ENCODE assay signal across 39 mouse cellular contexts in the genomic region with DNA sequence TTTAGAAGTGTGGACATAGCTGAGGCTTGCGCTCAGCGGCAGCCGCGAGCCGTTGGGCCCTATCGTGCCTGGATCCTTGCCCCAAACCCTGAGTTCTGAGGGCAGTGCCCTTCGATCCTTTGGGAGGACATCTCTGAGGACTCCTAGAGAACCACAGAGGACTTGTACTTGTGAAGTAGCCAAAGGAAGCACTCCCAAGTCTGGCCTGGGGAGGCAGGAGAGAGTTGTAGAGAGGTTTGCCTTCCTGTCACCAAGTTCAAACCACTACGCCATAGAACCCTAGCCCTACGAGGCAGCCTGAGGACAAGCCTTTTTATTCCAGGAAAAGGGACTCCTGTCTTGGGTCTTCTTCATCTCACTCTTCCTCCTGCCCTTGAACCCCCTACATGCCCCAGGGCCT. TPM values are rescaled to one million over a fixed set of nuclear protein-coding genes. Genes with fewer than 3 reads are reported as not detected.
DNase-seq lines count a peak whose midpoint lies in the region; ATAC-seq and TF ChIP-seq lines count a peak whose summit lies in the region.
"Had no signal": no experiment of that assay in that cellular context is flagged by ENCODE, and none has a peak within 500 bp of the region (broad histone marks: within the 10 kb centered on the region; RNA-seq: fewer than 3 reads in every experiment).

No protein-coding gene starts in this region.

- H3K27me3 ChIP-seq in intestine, postnatal 0 days (replicated peaks; ENCODE audit: control insufficient read depth, insufficient read depth, low read length): no peaks in the 10 kb centered on the region
- H3K27me3 ChIP-seq in intestine, embryonic 16.5 days (replicated peaks; ENCODE audit: control insufficient read depth, insufficient read depth, low read length): no peaks in the 10 kb centered on the region
- no peaks in the 10 kb centered on the region for H3K27me3 ChIP-seq in thymus, adult 2 months (ENCODE audit: control insufficient read depth, insufficient read depth, low read length)
- H3K27me3 ChIP-seq in stomach, postnatal 0 days (ENCODE audit: control insufficient read depth, insufficient read depth, low read length): no peaks in the 10 kb centered on the region
- H3K27me3 ChIP-seq: embryonic facial prominence, embryonic 15.5 days; forebrain, embryonic 12.5 days; Patski; stomach, embryonic 15.5 days had no signal

- H3K27ac ChIP-seq in intestine, postnatal 0 days (ENCODE audit: low read depth, low read length): no peak overlapping the region
- no peak overlapping the region for H3K27ac ChIP-seq in intestine, embryonic 16.5 days (ENCODE audit: low read length)
- no peak overlapping the region for H3K27ac ChIP-seq in thymus, adult 2 months (ENCODE audit: control insufficient read depth, insufficient read depth, low read length)
- no peak overlapping the region for H3K27ac ChIP-seq in stomach, postnatal 0 days (replicated peaks)
- H3K27ac ChIP-seq: embryonic facial prominence, embryonic 10.5 days; embryonic facial prominence, embryonic 15.5 days; forebrain, embryonic 12.5 days; hindbrain, embryonic 14.5 days; left cerebral cortex, adult 2 months; liver, embryonic 13.5 days; macrophage; midbrain, embryonic 10.5 days; neural tube, embryonic 13.5 days; stomach, embryonic 15.5 days had no signal

- ATAC-seq in intestine, postnatal 0 days: no peak
- ATAC-seq in intestine, embryonic 16.5 days: no peak
- no peak for ATAC-seq in stomach, postnatal 0 days (ENCODE audit: low FRiP score, low TSS enrichment)
- ATAC-seq: forebrain, postnatal 0 days; Patski had no signal

- TF ChIP-seq CTCF in intestine, postnatal 0 days (IDR thresholded peaks at IDR 0.05; ENCODE audit: low read depth): peak; percentile 40
- TF ChIP-seq CTCF in thymus, adult 2 months (IDR thresholded peaks at IDR 0.05; ENCODE audit: borderline replicate concordance, control insufficient read depth, extremely low read depth, insufficient read depth, low read length, poor library complexity): no peak
- TF ChIP-seq CTCF in stomach, postnatal 0 days (IDR thresholded peaks at IDR 0.05; ENCODE audit: low read depth): peak; percentile 31

- H3K4me3 ChIP-seq in intestine, postnatal 0 days (ENCODE audit: low read depth, low read length): no peak overlapping the region
- H3K4me3 ChIP-seq in intestine, embryonic 16.5 days (ENCODE audit: low read length): no peak overlapping the region
- no peak overlapping the region for H3K4me3 ChIP-seq in thymus, adult 2 months (ENCODE audit: control insufficient read depth, insufficient read depth, low read length)
- no peak overlapping the region for H3K4me3 ChIP-seq in stomach, postnatal 0 days (ENCODE audit: low read depth, low read length)
- H3K4me3 ChIP-seq: embryonic facial prominence, embryonic 10.5 days; embryonic facial prominence, embryonic 15.5 days; forebrain, embryonic 12.5 days; left cerebral cortex, adult 2 months; liver, embryonic 13.5 days; midbrain, embryonic 10.5 days; myocyte; neural tube, embryonic 13.5 days; stomach, embryonic 15.5 days had no signal

- WGBS in intestine, postnatal 0 days: 91% methylated on average over 9 of the region's 9 CpGs
- 91% methylated on average over 9 of the region's 9 CpGs for WGBS in intestine, embryonic 16.5 days
- 92% methylated on average over 9 of the region's 9 CpGs for WGBS in thymus, adult 2 months
- 89% methylated on average over 9 of the region's 9 CpGs for WGBS in stomach, postnatal 0 days

- TF ChIP-seq EP300 in stomach, postnatal 0 days (optimal IDR thresholded peaks at IDR 0.05): no peak

- peak; percentile 35 for DNase-seq in thymus, postnatal 4 days
- DNase-seq in thymus, adult 2 months: no peak
- peak; percentile 38 for DNase-seq in induced T-regulatory cell, adult 2 months (ENCODE audit: low read depth)
- no peak for DNase-seq in stomach, postnatal 0 days (ENCODE audit: low spot score)
- no peak for DNase-seq in heart, postnatal 25 days (ENCODE audit: low spot score)
- DNase-seq in cerebellum, postnatal 14 days: no peak
- DNase-seq: adrenal gland, postnatal 25 days; cerebellum, adult 11-12 months; cerebellum, adult 9-11 months; forebrain, postnatal 0 days; gastrocnemius, postnatal 10 days; heart, postnatal 4 days; kidney, postnatal 14 days; liver, embryonic 13.5 days; lung, adult 2 months; lung, postnatal 10 days; thymus, postnatal 25 days had no signal

- no peak overlapping the region for H3K9ac ChIP-seq in intestine, postnatal 0 days (ENCODE audit: low read depth, low read length)
- no peak overlapping the region for H3K9ac ChIP-seq in intestine, embryonic 16.5 days (ENCODE audit: low read depth, low read length)
- H3K9ac ChIP-seq in stomach, postnatal 0 days (ENCODE audit: low read length): no peak overlapping the region
- H3K9ac ChIP-seq: embryonic facial prominence, embryonic 15.5 days; forebrain, embryonic 12.5 days; forebrain, postnatal 0 days; hindbrain, embryonic 14.5 days; liver, embryonic 13.5 days; neural tube, embryonic 13.5 days; stomach, embryonic 15.5 days had no signal

- H3K9me3 ChIP-seq in intestine, postnatal 0 days (ENCODE audit: control insufficient read depth): no peaks in the 10 kb centered on the region
- H3K9me3 ChIP-seq in intestine, embryonic 16.5 days (ENCODE audit: control insufficient read depth, low read length): no peaks in the 10 kb centered on the region
- no peaks in the 10 kb centered on the region for H3K9me3 ChIP-seq in stomach, postnatal 0 days (ENCODE audit: control insufficient read depth, low read length)
- H3K9me3 ChIP-seq: embryonic facial prominence, embryonic 10.5 days; embryonic facial prominence, embryonic 15.5 days; forebrain, embryonic 12.5 days; liver, embryonic 13.5 days; midbrain, embryonic 10.5 days; neural tube, embryonic 13.5 days; stomach, embryonic 15.5 days had no signal

- peaks cover 41% of the 10 kb centered on the region for H3K36me3 ChIP-seq in intestine, postnatal 0 days (ENCODE audit: control insufficient read depth, insufficient read depth)
- no peaks in the 10 kb centered on the region; the same call in 1 of the 2 replicates for H3K36me3 ChIP-seq in intestine, embryonic 16.5 days (ENCODE audit: control insufficient read depth, insufficient read depth, low read length)
- no peaks in the 10 kb centered on the region for H3K36me3 ChIP-seq in thymus, adult 2 months (ENCODE audit: control insufficient read depth, insufficient read depth, low read length)
- peaks cover 13% of the 10 kb centered on the region; the same call in 1 of the 2 replicates for H3K36me3 ChIP-seq in stomach, postnatal 0 days (ENCODE audit: control insufficient read depth, insufficient read depth, low read length)
- H3K36me3 ChIP-seq: embryonic facial prominence, embryonic 10.5 days; forebrain, embryonic 12.5 days; midbrain, embryonic 10.5 days; neural tube, embryonic 13.5 days had no signal

- TF ChIP-seq POLR2A in thymus, adult 2 months (IDR thresholded peaks at IDR 0.05; ENCODE audit: control insufficient read depth, extremely low read depth, insufficient read depth, low read length, poor library complexity): no peak

- no peaks in the 10 kb centered on the region for H3K4me1 ChIP-seq in intestine, postnatal 0 days (replicated peaks; ENCODE audit: control insufficient read depth, insufficient read depth, low read length)
- peaks cover 7% of the 10 kb centered on the region; the same call in 1 of the 2 replicates for H3K4me1 ChIP-seq in intestine, embryonic 16.5 days (ENCODE audit: control insufficient read depth, insufficient read depth, low read length)
- peaks cover 4% of the 10 kb centered on the region for H3K4me1 ChIP-seq in thymus, adult 2 months (replicated peaks; ENCODE audit: control insufficient read depth, insufficient read depth, low read length)
- no peaks in the 10 kb centered on the region for H3K4me1 ChIP-seq in stomach, postnatal 0 days (replicated peaks; ENCODE audit: control insufficient read depth, insufficient read depth)

- intact Hi-C loops in heart, postnatal 25 days (cut with DNase I): no loop called here

- H3K4me2 ChIP-seq in intestine, postnatal 0 days (replicated peaks; ENCODE audit: low read depth): no peak overlapping the region
- no peak overlapping the region for H3K4me2 ChIP-seq in intestine, embryonic 16.5 days (ENCODE audit: low read depth, low read length)
- H3K4me2 ChIP-seq in stomach, postnatal 0 days (replicated peaks; ENCODE audit: low read depth): no peak overlapping the region
- H3K4me2 ChIP-seq: embryonic facial prominence, embryonic 15.5 days; forebrain, embryonic 12.5 days; heart, embryonic 11.5 days; hindbrain, embryonic 14.5 days; liver, embryonic 13.5 days; neural tube, embryonic 13.5 days; stomach, embryonic 15.5 days had no signal

RNA-seq across cellular contexts. Expression of a gene that starts 5.1 kb away (rescaled TPM):
- polyA plus RNA-seq in intestine, postnatal 0 days (2015; fragmentation: Nextera tagmentation; extraction: Ambion mirVana): 5.8 and 6.1 TPM in 2 replicates
- polyA plus RNA-seq in intestine, embryonic 16.5 days (2015; fragmentation: Nextera tagmentation; extraction: Ambion mirVana): 9.3 and 10.6 TPM in 2 replicates
- polyA plus RNA-seq in thymus, adult 2 months (2012; rRNA removed): 151 and 172 TPM in 2 replicates
- 8.5 and 10.2 TPM in 2 replicates for polyA plus RNA-seq in stomach, postnatal 0 days (2015; fragmentation: Nextera tagmentation; extraction: Ambion mirVana)
- 10 to 100 TPM; 43.6 to 46.3 TPM for total RNA-seq in heart, postnatal 25 days (2021)

RNA-seq across cellular contexts. Expression of a gene that starts 17.7 kb away (rescaled TPM):
- 5.9 and 6.3 TPM in 2 replicates for polyA plus RNA-seq in intestine, postnatal 0 days (2015; fragmentation: Nextera tagmentation; extraction: Ambion mirVana)
- 9.3 and 10.0 TPM in 2 replicates for polyA plus RNA-seq in intestine, embryonic 16.5 days (2015; fragmentation: Nextera tagmentation; extraction: Ambion mirVana)
- 12.8 and 16.1 TPM in 2 replicates for polyA plus RNA-seq in thymus, adult 2 months (2012; rRNA removed)
- 16.2 and 17.7 TPM in 2 replicates for polyA plus RNA-seq in stomach, postnatal 0 days (2015; fragmentation: Nextera tagmentation; extraction: Ambion mirVana)
- total RNA-seq in heart, postnatal 25 days (2021): 1 to 10 TPM; 6.5 to 7.4 TPM

RNA-seq across cellular contexts. Expression of a gene that starts 24.8 kb away (rescaled TPM):
- not detected in 2 replicates for polyA plus RNA-seq in intestine, postnatal 0 days (2015; fragmentation: Nextera tagmentation; extraction: Ambion mirVana)
- polyA plus RNA-seq in intestine, embryonic 16.5 days (2015; fragmentation: Nextera tagmentation; extraction: Ambion mirVana): not detected in 2 replicates
- not detected in 2 replicates for polyA plus RNA-seq in thymus, adult 2 months (2012; rRNA removed)
- polyA plus RNA-seq in stomach, postnatal 0 days (2015; fragmentation: Nextera tagmentation; extraction: Ambion mirVana): not detected in 2 replicates
- not detected for total RNA-seq in heart, postnatal 25 days (2021)
- total RNA-seq: adrenal gland, adult 18-20 months; adrenal gland, postnatal 25 days; forebrain, postnatal 0 days; gastrocnemius, postnatal 10 days; heart, postnatal 4 days; layer of hippocampus, postnatal 14 days; left cerebral cortex, adult 2 months; left cerebral cortex, postnatal 25 days; MEL; midbrain, postnatal 0 days had no signal
- polyA plus RNA-seq: embryonic facial prominence, embryonic 10.5 days; forebrain, embryonic 12.5 days; forebrain, postnatal 0 days; heart, embryonic 11.5 days; heart, embryonic 16.5 days; hindbrain, embryonic 14.5 days; intestine, embryonic 14.5 days; kidney, embryonic 14.5 days; liver, embryonic 13.5 days; lung, adult 2 months; macrophage; midbrain, embryonic 10.5 days; midbrain, postnatal 0 days; myocyte; neural tube, embryonic 13.5 days; Patski; stomach, embryonic 15.5 days had no signal

RNA-seq across cellular contexts. Expression of a gene that starts 32.4 kb away (rescaled TPM):
- polyA plus RNA-seq in intestine, postnatal 0 days (2015; fragmentation: Nextera tagmentation; extraction: Ambion mirVana): 462 and 489 TPM in 2 replicates
- polyA plus RNA-seq in intestine, embryonic 16.5 days (2015; fragmentation: Nextera tagmentation; extraction: Ambion mirVana): 626 and 669 TPM in 2 replicates
- polyA plus RNA-seq in thymus, adult 2 months (2012; rRNA removed): 387 and 460 TPM in 2 replicates
- 516 and 537 TPM in 2 replicates for polyA plus RNA-seq in stomach, postnatal 0 days (2015; fragmentation: Nextera tagmentation; extraction: Ambion mirVana)
- 100 to 1,000 TPM; 227 to 230 TPM for total RNA-seq in heart, postnatal 25 days (2021)

RNA-seq across cellular contexts. Expression of a gene that starts 38.5 kb away (rescaled TPM):
- polyA plus RNA-seq in intestine, postnatal 0 days (2015; fragmentation: Nextera tagmentation; extraction: Ambion mirVana): 0.30 and 0.82 TPM in 2 replicates
- 1.9 and 2.0 TPM in 2 replicates for polyA plus RNA-seq in intestine, embryonic 16.5 days (2015; fragmentation: Nextera tagmentation; extraction: Ambion mirVana)
- polyA plus RNA-seq in thymus, adult 2 months (2012; rRNA removed): 0.22 and 0.50 TPM in 2 replicates
- polyA plus RNA-seq in stomach, postnatal 0 days (2015; fragmentation: Nextera tagmentation; extraction: Ambion mirVana): 0.32 and 0.40 TPM in 2 replicates
- not detected for total RNA-seq in heart, postnatal 25 days (2021)
- total RNA-seq: adrenal gland, adult 18-20 months; adrenal gland, postnatal 25 days; forebrain, postnatal 0 days; gastrocnemius, postnatal 10 days; heart, postnatal 4 days; layer of hippocampus, postnatal 14 days; left cerebral cortex, adult 2 months; left cerebral cortex, postnatal 25 days; MEL; midbrain, postnatal 0 days had no signal
- polyA plus RNA-seq: forebrain, embryonic 12.5 days; macrophage; myocyte; Patski had no signal

Comparison
In these comparisons a context has a peak if more than half of its experiments do, and no peak if none do; other contexts are left out.
1. DNase-seq: peak in thymus, postnatal 4 days (single experiment) and induced T-regulatory cell, adult 2 months (single experiment); none in thymus, adult 2 months (single experiment), stomach, postnatal 0 days (single experiment), heart, postnatal 25 days (single experiment) and cerebellum, postnatal 14 days (0 of 2).
2. RNA of a gene that starts 5.1 kb away (polyA plus RNA-seq): 151 to 172 TPM in thymus, adult 2 months; 9.3 to 10.6 TPM in intestine, embryonic 16.5 days, 8.5 to 10.2 TPM in stomach, postnatal 0 days and 5.8 to 6.1 TPM in intestine, postnatal 0 days; every median in the first group is over 10 times any median in the second.